In genomic region chr10:54059679-54060249, GRCm38 (mm10) we compare ENCODE assay signal across 12 mouse cellular contexts. TPM values are rescaled to one million over a fixed set of nuclear protein-coding genes. Genes with fewer than 3 reads are reported as not detected.
DNase-seq lines count a peak whose midpoint lies in the region; ATAC-seq and TF ChIP-seq lines count a peak whose summit lies in the region.
"Had no signal": no experiment of that assay in that cellular context is flagged by ENCODE, and none has a peak within 500 bp of the region (broad histone marks: within the 10 kb centered on the region; RNA-seq: fewer than 3 reads in every experiment).

No protein-coding gene starts in this region.

- no peak for DNase-seq in gastrocnemius, adult 2 months
- DNase-seq in gastrocnemius, postnatal 10 days: no peak
- DNase-seq in limb, embryonic 14.5 days (ENCODE audit: low spot score): peak; percentile 26
- no peak for DNase-seq in limb, embryonic 10.5 days (ENCODE audit: low spot score)
- no peak for DNase-seq in testis, postnatal 14 days (ENCODE audit: low spot score)
- no peak for DNase-seq in left cerebral cortex, adult 18-20 months (ENCODE audit: low spot score in 2 of 2)
- DNase-seq: gastrocnemius, postnatal 36 days had no signal

- no peaks in the 10 kb centered on the region for H3K9me3 ChIP-seq in limb, embryonic 14.5 days (ENCODE audit: control insufficient read depth, low read length)
- H3K9me3 ChIP-seq in limb, embryonic 10.5 days (replicated peaks): no peaks in the 10 kb centered on the region
- no peaks in the 10 kb centered on the region for H3K9me3 ChIP-seq in midbrain, embryonic 16.5 days (replicated peaks; ENCODE audit: control insufficient read depth, low read length, poor library complexity, severe bottlenecking)
- H3K9me3 ChIP-seq: embryonic facial prominence, embryonic 13.5 days had no signal

- H3K36me3 ChIP-seq in limb, embryonic 14.5 days (ENCODE audit: control insufficient read depth, insufficient read depth, low read length): no peaks in the 10 kb centered on the region; the same call in 1 of the 2 replicates
- H3K36me3 ChIP-seq in limb, embryonic 10.5 days: no peaks in the 10 kb centered on the region
- H3K36me3 ChIP-seq in midbrain, embryonic 16.5 days (ENCODE audit: control insufficient read depth, insufficient read depth, low read length): no peaks in the 10 kb centered on the region
- H3K36me3 ChIP-seq: embryonic facial prominence, embryonic 13.5 days had no signal

- peak; percentile 15; the same call in 1 of the 2 replicates for TF ChIP-seq CTCF in gastrocnemius, adult 2 months (IDR thresholded peaks at IDR 0.05)

- H3K9ac ChIP-seq in limb, embryonic 14.5 days (ENCODE audit: low read depth, low read length, severe bottlenecking): no peak overlapping the region
- no peak overlapping the region for H3K9ac ChIP-seq in midbrain, embryonic 16.5 days (ENCODE audit: low read depth, low read length)
- H3K9ac ChIP-seq: embryonic facial prominence, embryonic 13.5 days had no signal

- WGBS in limb, embryonic 14.5 days: 41% methylated on average over 6 of the region's 6 CpGs
- WGBS in limb, embryonic 10.5 days: 60% methylated on average over 6 of the region's 6 CpGs
- WGBS in midbrain, embryonic 16.5 days: 46% methylated on average over 6 of the region's 6 CpGs

- intact Hi-C loops in gastrocnemius, adult 2 months (cut with DNase I): no loop called here

- peaks cover 8% of the 10 kb centered on the region; the same call in 1 of the 2 replicates for H3K4me1 ChIP-seq in limb, embryonic 14.5 days (ENCODE audit: control insufficient read depth, insufficient read depth, low read length)
- H3K4me1 ChIP-seq in limb, embryonic 10.5 days: peaks cover 16% of the 10 kb centered on the region
- H3K4me1 ChIP-seq in midbrain, embryonic 16.5 days (ENCODE audit: control insufficient read depth, insufficient read depth, low read length): no peaks in the 10 kb centered on the region

- no peak for TF ChIP-seq POLR2A in limb, embryonic 14.5 days (IDR thresholded peaks at IDR 0.05; ENCODE audit: borderline replicate concordance, extremely low read depth, insufficient read depth, insufficient read length)

- H3K4me3 ChIP-seq in gastrocnemius, adult 2 months: no peak overlapping the region
- no peak overlapping the region for H3K4me3 ChIP-seq in limb, embryonic 14.5 days (replicated peaks; ENCODE audit: low read length)
- H3K4me3 ChIP-seq in limb, embryonic 10.5 days: no peak overlapping the region
- H3K4me3 ChIP-seq in midbrain, embryonic 16.5 days (ENCODE audit: low read depth, low read length): no peak overlapping the region
- H3K4me3 ChIP-seq: embryonic facial prominence, embryonic 13.5 days; myocyte had no signal

- no peak overlapping the region for H3K4me2 ChIP-seq in limb, embryonic 14.5 days (replicated peaks; ENCODE audit: low read depth, low read length, severe bottlenecking)
- no peak overlapping the region for H3K4me2 ChIP-seq in midbrain, embryonic 16.5 days (ENCODE audit: low read length)
- H3K4me2 ChIP-seq: embryonic facial prominence, embryonic 13.5 days had no signal

- H3K27me3 ChIP-seq in limb, embryonic 14.5 days (ENCODE audit: control insufficient read depth, insufficient read depth, low read length): no peaks in the 10 kb centered on the region
- no peaks in the 10 kb centered on the region for H3K27me3 ChIP-seq in limb, embryonic 10.5 days (ENCODE audit: low read depth, poor library complexity, severe bottlenecking)
- H3K27me3 ChIP-seq in midbrain, embryonic 16.5 days (ENCODE audit: control insufficient read depth, insufficient read depth, low read depth, low read length): no peaks in the 10 kb centered on the region
- H3K27me3 ChIP-seq: embryonic facial prominence, embryonic 13.5 days had no signal

- ATAC-seq in limb, embryonic 14.5 days (ENCODE audit: low FRiP score, low read depth): no peak
- peak; percentile 55 for ATAC-seq in common myeloid progenitor, adult 5-6 weeks (replicated peaks; ENCODE audit: low read depth, poor library complexity, severe bottlenecking)
- peak; percentile 81 for ATAC-seq in midbrain, embryonic 16.5 days
- ATAC-seq: CD4-positive, CD25-positive, alpha-beta regulatory T cell, adult 4 months had no signal

- no peak overlapping the region for H3K27ac ChIP-seq in gastrocnemius, adult 2 months
- H3K27ac ChIP-seq in limb, embryonic 14.5 days (replicated peaks; ENCODE audit: low read depth, low read length): no peak overlapping the region
- H3K27ac ChIP-seq in limb, embryonic 10.5 days: no peak overlapping the region
- no peak overlapping the region for H3K27ac ChIP-seq in midbrain, embryonic 16.5 days (ENCODE audit: low read length)
- H3K27ac ChIP-seq: embryonic facial prominence, embryonic 13.5 days had no signal

RNA-seq across cellular contexts. Expression of gene Man1a, which starts 16.6 kb away (rescaled TPM):
- total RNA-seq in gastrocnemius, adult 2 months (2021): 10 to 100 TPM in 1 of 2 experiments, 1 to 10 TPM in 1; 8.4 to 10.4 TPM
- 10 to 100 TPM; 19.6 to 21.7 TPM for total RNA-seq in gastrocnemius, postnatal 10 days (2021)
- polyA plus RNA-seq in limb, embryonic 14.5 days (2012; rRNA removed): 14.2 and 16.8 TPM in 2 replicates
- polyA plus RNA-seq in limb, embryonic 14.5 days (2014; fragmentation: Nextera tagmentation; extraction: Ambion mirVana): 11.9 and 12.7 TPM in 2 replicates
- 2.7 and 3.5 TPM in 2 replicates for polyA plus RNA-seq in limb, embryonic 10.5 days (2016; fragmentation: Nextera tagmentation; extraction: Ambion mirVana)
- 58.4 and 66.4 TPM in 2 replicates for total RNA-seq in common myeloid progenitor, adult 5-6 weeks (2017)
- polyA plus RNA-seq in midbrain, embryonic 16.5 days (2015; fragmentation: Nextera tagmentation; extraction: Ambion mirVana): 4.0 and 4.7 TPM in 2 replicates
- total RNA-seq in left cerebral cortex, adult 18-20 months (2021): 10 to 100 TPM; 20.8 to 23.8 TPM
